Mouse (Mus musculus): Measurements from ENCODE around the gene Inhbc. TPM values are rescaled to one million over a fixed set of nuclear protein-coding genes. Genes with fewer than 3 reads are reported as not detected.

The Inhbc gene
- polyA plus RNA-seq, 1 experiment, result not detected

GRCm38 (mm10) chr10:127339683-127340576 lies 30.3 kb downstream of the Inhbc start:
- no peak for TF ChIP-seq GATA1 (IDR thresholded peaks at IDR 0.05; ENCODE audit: low read length)

- TF ChIP-seq GATA1 (IDR thresholded peaks at IDR 0.05; ENCODE audit: low read length), result no peak
Measured at GRCm38 (mm10) chr10:127338930-127339682, 31.1 kb downstream of the Inhbc start.

- TF ChIP-seq GATA1 (IDR thresholded peaks at IDR 0.05; ENCODE audit: low read length), result no peak
Measured at GRCm38 (mm10) chr10:127337536-127338099, 32.6 kb downstream of the Inhbc start.

GRCm38 (mm10) chr10:127336952-127337351 lies 33.3 kb downstream of the Inhbc start:
- no peak for TF ChIP-seq GATA1 (IDR thresholded peaks at IDR 0.05; ENCODE audit: low read length)

- no peak for TF ChIP-seq GATA1 (IDR thresholded peaks at IDR 0.05; ENCODE audit: low read length)
Measured at GRCm38 (mm10) chr10:127335271-127335670, 35.0 kb downstream of the Inhbc start.

- no peak for TF ChIP-seq GATA1 (IDR thresholded peaks at IDR 0.05; ENCODE audit: low read length)
Measured at GRCm38 (mm10) chr10:127333152-127333551, 37.1 kb downstream of the Inhbc start.

GRCm38 (mm10) chr10:127332211-127332874 lies 37.9 kb downstream of the Inhbc start:
- TF ChIP-seq GATA1 (IDR thresholded peaks at IDR 0.05; ENCODE audit: low read length), result no peak

GRCm38 (mm10) chr10:127330212-127330611 lies 40.0 kb downstream of the Inhbc start:
- no peak for TF ChIP-seq GATA1 (IDR thresholded peaks at IDR 0.05; ENCODE audit: low read length)

- no peak for TF ChIP-seq GATA1 (IDR thresholded peaks at IDR 0.05; ENCODE audit: low read length)
Measured at GRCm38 (mm10) chr10:127327461-127328145, 42.6 kb downstream of the Inhbc start.

GRCm38 (mm10) chr10:127326828-127327227 lies 43.4 kb downstream of the Inhbc start:
- no peak for TF ChIP-seq GATA1 (IDR thresholded peaks at IDR 0.05; ENCODE audit: low read length)

- no peak for TF ChIP-seq GATA1 (IDR thresholded peaks at IDR 0.05; ENCODE audit: low read length)
Measured at GRCm38 (mm10) chr10:127326017-127326801, 44.0 kb downstream of the Inhbc start.

GRCm38 (mm10) chr10:127325454-127326016 lies 44.7 kb downstream of the Inhbc start:
- no peak for TF ChIP-seq GATA1 (IDR thresholded peaks at IDR 0.05; ENCODE audit: low read length)

- TF ChIP-seq GATA1 (IDR thresholded peaks at IDR 0.05; ENCODE audit: low read length), result no peak
Measured at GRCm38 (mm10) chr10:127324495-127324894, 45.7 kb downstream of the Inhbc start.

Data from G1E-ER4 (cell line).